Mouse (Mus musculus) cerebellum, postnatal 4 days (tissue): ENCODE results near the gene Tmcc2.
"Not testable (repeated sequence)": the region's sequence is repeated elsewhere in the genome, so short reads cannot be mapped to it uniquely, and the experiment has no call there.

ENCODE experiments used
- DNase-seq, 2 experiments: peaks; one replicate each; pipeline ENCODE4 v3.0.0; 2022; ENCODE audit warnings: low spot score in 2 of 2, mixed read lengths in 1 of 2

Tmcc2 gene

DNA sequence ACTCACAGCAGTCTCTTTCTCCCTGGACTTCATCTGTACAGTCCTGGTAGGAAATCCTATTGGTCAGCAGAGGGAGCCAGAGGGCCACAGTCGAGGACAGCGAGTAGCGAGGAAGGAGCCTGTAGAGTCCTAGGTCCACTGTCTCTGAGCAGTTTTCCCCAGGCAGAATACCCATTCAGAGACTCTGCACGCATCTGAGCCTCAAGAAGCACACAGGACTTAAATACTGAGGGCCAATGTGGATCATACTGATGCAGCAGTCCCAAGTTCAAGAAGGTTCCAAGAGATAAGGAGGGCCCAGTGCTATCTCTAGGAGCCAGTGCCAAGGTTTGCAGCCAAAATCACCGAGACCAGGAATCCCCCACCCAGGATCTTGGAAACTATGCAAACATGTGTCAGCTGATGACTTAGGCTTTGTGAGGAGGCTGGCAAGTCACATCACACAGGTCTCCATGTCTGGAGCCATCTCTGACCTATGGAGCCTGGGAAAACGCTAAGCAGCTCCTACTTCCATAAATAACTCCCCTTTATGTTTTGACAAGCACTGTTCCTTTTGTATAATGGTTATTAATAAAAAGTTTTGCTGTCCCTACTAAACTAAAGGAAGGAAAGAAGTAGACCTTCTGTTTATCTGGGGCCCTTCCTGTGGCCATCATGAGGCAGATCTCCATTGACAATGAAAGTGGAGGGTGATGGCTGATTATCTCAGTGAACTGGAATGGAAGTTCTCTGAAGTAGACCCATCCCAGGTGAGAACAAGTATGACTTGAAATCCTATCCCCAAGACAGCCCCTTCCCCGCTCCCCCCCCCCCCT lies 23.2 kb downstream of the Tmcc2 start:
- DNase-seq: peak; percentile 62 to 85

DNA sequence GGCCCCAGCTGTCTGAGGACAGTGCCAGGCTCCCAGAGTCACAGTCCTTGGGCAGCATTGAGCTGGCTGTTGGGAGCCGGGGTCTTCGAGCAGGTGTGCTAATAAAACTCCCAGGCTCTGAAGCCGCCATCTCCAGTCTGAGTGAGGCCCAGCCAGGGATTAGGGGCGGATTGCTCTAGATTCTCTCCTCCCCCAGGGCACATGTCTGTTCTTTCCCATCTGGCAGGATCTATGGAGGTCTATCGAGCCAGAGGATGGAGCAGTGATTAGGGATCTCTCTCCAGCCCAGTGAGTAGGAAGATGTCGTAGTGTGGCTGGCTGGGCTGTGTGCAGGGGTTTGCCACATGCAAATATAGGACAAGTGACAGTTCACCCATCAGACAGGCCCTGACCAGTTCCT lies 24.1 kb downstream of the Tmcc2 start:
- DNase-seq: no peak

DNA sequence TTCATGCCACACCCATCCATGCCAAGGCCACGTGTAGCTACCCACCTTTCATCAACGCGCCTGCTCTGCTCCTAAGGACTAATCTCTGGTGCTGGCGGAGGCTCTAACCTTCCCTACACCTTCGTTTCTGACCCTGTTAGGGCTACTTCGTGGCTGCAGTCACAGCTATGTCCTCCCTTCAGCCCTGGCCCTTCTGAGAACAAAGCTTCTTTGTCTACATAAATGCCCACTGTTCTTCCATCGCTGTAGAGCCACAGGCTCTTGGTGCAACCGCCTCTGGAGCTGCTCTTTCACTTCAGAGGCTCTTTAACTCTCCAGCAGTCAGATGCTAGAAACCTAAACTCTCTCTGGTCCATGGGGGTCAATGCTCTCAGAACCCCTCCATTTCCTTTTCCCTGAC lies 24.8 kb downstream of the Tmcc2 start:
- DNase-seq: no peak

DNA sequence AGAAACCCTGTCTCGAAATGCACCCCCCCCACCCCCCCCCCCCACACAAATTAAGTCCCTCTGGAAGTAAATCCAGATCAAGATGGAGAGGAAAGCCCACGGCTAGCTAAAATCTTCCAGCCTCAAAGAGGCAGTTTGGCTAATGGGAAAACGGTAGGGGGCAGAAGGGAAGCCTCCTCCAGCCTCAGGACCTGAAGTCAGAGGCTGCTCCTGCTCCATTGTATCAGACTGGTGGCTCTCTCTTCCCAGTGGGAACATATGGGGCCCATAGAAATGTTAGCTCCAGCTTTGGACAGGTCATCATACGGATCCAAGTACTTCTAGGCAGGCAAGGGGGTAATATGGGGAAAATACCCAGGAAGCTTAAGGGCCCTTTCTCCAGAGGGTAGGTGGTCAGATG lies 25.4 kb downstream of the Tmcc2 start:
- no peak for DNase-seq

DNA sequence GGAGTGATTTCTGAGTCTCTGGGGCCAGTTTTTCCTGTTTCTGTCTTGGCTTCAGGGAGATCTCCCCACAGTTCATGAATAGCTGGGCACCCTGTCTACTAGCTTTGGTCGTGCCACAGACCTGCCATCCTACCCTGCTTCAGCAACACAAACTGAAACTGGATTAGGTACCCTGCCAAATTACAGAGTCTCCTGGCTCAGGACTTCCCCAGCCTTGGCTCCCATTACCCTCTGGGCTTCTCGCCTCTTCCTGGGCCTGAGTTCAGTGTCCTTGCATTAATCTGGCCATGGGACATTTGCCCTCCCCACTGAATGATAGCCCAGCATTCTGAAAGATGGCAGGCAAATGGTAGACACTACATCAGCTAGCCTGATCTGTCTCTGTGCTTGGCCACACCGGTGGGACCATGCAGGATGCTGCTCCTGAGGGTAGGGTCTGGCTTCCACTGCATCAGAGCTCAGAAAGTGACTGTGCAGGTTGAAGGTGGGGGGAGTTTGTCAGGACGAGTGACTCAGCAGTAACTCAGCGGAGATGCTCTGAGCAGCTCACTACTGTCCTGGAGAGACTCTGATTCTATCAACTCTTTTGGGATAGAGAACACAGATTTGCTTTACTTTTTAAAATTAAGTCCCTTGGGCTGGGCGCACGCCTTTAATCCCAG lies 26.1 kb downstream of the Tmcc2 start:
- DNase-seq: no peak

DNA sequence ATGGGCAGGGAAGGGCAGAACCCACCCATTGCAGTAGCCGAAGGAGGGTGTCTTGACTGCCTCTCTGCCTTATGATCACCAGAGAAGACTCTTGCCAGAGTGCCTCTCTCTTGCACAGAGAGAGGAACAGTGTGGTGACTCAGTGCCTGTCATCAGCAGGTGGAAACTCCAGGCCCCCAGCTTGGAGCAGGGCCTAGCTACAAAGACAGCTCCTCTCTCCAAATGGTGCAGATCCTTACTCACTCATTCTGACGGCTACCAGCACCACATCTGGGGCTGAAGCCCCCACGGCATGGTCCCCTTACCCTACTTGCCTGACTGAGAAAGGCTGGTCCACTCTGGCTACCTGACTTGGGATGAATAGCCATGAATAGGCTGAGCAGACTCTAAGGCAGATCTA lies 26.7 kb downstream of the Tmcc2 start:
- DNase-seq: no peak

DNA sequence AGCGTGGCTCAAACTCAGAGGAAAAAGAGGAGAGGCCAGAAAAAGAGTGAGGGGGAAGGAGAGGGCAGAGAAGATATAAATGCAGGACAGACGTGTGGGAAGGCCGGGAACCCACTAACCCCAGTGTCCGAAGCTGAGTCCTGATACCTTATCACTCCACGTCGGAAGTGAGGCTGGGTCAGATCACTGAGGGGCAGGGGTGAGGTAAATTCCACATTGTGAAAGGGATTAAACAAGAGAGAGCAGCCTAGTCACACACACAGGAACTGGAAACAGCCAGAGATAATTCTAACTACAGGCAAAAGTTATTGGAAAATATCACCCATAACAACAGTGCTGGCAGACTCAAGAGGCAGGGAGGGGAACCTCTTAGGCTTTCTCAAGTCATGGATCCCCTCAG lies 29.1 kb downstream of the Tmcc2 start:
- no peak for DNase-seq

DNA sequence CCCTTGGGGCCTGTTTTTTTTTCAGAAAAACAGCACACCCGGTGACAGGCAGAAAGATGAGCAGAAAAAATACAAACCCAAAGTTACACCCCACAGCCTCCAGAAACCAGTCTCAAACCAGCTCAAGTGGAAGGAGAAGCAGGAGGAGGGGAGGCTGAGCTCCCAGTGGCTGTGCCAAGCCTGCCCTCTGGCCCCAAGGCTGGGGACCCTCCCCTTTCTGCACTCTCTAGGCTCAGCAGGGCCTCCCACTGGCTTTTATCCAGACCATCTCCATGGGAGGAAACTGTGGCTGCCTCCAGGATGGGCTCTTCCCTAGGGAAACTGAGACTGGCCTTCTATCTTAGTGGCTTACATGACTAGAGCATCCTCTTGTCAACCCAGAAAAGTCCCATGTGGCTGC lies 34.2 kb downstream of the Tmcc2 start:
- no peak for DNase-seq

DNA sequence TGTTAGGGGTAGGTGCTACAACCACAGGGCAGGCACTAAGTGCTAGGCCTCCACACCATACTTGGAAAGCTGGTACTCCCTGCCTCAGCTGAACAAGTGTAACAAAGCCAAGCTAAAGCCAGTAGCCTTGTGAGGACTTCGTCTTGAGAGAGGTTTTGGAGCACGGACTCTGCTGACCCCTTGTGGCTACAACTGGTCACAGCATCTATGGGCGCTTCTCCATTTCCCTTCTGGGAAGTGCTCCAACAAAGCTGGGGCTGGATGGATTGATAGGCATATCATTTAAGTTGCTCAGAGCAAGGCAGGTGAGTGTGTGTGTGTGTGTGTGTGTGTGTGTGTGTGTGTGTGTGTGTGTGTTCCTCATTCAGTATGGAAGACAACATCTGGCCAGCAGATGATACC lies 35.2 kb downstream of the Tmcc2 start:
- peak; percentile 81 to 92 for DNase-seq

DNA sequence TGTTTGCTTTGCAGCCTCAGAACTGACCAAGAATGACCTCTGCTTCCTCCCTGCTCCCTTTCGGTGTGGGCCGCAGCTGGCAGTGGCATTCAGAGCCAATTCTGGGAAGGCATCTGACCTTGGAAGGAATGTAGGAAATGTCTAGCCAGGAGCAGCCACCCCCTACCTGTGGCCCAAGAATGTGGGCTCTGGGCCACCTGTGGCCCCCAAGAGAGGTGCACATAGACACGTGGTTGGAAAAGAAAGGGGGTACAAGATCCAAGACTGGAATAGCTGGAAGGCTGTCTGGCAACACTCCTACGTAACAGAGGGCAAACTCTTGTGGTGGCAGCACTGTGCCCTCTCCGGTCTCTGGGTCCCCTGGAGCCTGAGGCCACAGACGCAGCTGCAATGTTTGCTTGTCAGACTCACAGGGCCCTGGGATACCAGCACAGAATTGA lies 35.9 kb downstream of the Tmcc2 start:
- no peak for DNase-seq

DNA sequence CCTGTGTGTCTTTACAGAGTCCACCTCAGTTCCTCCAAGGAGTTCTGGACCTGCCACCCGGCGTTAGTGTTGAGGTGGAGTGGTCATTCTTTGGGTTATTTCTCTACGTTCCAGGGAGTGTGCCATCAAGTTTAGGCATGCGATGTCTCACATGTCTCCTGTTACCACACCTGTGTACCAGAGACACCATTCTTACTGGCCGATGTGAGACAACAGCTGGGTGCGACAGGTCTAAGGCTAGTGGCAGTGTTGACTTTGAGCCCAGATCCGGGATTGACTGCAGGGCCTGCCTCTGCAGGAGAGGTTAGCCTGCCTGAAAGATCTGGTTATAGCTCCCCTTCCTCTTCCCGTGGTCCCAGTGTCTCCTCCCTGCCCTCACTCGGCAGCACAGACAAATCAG lies 36.8 kb downstream of the Tmcc2 start:
- DNase-seq: no peak

DNA sequence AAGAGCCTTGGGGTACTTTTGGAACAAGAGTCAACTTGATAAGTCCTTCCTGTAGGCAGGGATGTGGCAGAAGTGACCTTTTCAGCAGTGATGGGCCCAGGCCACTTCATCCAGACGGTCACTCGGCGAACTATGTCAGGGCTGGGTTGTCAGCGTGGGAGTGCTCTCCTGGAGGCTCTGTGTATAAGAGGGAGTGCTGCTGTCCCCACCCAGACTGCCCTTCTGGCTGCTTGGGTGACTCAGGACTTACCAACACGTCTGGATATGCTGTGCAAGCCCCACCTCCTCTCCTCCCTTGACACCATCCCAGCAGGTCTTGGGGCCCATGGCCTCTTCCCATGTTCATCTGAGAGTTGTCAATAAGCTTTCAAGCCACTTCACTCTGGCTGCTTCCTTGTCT lies 37.7 kb downstream of the Tmcc2 start:
- DNase-seq: no peak

DNA sequence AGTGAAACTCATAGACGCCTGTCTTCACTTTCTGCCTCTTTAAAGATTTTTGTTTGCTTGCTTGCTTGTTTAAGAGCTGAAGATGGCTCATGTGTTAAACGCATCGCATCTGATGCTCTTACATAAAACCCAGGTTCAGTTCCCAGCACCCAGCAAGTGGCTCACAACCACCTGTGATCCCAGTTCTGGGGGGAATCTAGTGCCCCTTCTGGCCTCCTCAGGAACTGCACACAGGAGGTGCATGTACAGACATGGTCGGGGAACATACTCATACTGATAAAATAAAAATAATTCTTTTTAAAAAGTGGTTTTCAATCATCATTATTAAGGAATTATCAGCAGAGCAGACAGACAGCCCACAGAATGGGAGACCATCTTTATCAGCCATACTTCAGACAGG lies 40.0 kb downstream of the Tmcc2 start:
- DNase-seq: no peak

DNA sequence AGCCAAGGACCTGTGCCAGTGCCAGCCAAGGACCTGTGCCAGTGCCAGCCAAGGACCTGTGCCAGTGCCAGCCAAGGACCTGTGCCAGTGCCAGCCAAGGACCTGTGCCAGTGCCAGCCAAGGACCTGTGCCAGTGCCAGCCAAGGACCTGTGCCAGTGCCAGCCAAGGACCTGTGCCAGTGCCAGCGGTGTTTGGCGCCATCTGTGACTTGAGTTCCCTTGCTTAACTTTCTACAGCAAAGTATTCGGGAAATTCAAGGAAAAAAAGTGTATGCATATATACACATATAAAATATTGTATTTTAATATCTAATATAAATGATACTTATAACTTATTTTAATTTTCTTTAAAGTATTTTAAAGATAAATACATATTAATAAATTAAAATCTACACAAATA lies 41.5 kb downstream of the Tmcc2 start:
- not testable (repeated sequence) for DNase-seq

DNA sequence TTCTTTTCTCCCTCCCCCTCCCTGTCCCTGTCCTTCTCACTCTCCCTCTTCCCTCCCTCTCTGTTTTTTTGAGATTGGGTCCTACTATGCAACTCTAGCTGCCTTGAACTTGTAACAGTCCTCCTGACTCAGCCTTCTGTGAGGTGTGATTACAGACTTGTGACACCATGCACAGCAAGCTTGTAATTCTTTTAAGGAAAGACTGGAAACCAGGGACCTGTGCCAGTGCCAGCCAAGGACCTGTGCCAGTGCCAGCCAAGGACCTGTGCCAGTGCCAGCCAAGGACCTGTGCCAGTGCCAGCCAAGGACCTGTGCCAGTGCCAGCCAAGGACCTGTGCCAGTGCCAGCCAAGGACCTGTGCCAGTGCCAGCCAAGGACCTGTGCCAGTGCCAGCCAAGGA lies 42.0 kb downstream of the Tmcc2 start:
- not testable (repeated sequence) for DNase-seq

DNA sequence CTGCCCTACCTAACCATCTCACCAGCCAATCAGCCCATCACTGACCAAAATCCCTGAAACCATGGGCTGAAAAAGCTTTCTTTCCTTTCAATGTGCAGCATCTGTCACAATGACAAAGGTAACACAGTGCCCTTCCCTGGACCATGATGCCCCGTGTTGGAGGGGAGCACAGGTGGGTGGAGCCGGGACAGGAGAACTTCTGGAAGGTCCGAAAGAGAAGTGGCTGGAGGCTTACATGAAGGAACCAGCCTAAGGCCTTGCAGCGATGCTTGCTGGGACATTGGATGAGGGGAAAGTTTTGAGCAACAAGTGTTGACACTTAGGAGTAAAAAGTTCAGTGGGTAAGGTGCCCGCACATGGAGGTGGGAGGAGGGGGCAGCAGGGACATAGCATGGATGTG lies 42.7 kb downstream of the Tmcc2 start:
- DNase-seq: no peak

DNA sequence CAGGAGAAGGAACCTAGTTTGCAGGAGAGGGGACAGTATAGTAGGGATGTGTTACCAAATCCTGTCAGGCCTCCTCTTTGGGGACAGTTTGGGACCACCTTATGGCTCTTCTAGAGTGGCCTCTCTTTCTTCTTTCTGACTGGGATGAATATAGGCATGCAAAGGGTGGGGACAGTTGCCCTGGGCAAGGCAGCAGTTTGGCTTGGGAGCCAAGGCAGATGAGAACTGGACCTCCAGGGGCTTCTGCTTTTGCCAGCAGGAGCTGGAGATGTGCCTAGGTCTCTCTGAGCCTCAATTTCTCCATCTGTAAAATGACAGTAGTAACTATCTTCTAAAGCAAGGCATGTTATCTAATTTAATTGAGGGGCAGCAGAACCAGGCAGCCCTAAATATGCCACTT lies 44.1 kb downstream of the Tmcc2 start:
- DNase-seq: no peak

DNA sequence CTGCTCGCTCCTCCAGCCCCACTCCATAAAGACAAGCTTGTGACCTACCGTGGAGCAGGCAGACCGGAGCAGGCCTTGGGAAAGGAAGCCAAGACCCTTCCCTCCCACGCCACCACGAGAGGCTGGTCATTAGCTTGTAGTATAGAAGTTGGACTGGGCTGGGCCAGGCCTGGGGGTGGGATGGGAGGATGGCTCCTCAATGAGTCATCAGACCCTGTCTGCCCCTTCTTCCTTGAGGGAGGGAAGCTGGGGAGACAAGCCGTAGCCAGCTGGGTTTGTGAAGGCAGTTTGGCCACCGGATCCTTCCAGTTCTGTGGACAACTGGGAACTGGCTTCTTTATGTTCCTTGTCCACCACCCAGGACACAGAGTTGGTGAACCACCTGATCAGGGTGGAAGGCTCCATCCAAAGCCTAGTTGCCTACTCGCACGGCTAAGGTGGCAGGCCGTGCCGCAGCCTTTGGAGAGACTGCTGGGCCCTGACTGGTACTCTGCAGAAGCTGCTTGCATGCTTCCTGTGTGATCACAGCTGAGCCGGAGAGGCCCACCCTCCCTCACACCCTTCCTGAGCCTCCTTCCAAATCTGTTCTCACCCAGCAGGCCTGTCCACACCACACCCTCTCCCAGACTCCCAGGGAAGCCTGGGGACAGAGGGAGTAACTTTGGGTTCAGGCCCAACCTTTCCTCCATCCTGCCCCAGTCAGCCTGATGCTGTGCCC lies 44.8 kb downstream of the Tmcc2 start:
- no peak for DNase-seq

DNA sequence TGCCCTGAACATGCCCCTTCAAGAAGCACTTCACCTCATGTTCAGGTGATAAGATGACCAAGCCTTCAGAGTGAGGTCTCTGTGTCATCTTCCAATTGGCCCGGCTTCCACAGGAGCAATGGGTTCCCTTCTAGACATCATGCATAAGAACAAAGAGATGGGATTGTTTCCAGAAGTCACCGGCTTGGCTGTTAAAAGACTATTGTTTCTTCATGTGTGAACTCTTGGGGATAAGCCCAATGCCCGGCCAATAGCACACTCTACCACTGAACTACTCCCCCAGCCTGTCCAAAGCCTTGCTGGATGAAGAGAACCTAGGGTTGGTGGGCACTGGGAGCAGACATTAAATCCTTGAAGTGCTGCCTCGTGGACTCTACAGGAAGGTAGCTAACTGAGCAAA lies 45.6 kb downstream of the Tmcc2 start:
- no peak for DNase-seq

DNA sequence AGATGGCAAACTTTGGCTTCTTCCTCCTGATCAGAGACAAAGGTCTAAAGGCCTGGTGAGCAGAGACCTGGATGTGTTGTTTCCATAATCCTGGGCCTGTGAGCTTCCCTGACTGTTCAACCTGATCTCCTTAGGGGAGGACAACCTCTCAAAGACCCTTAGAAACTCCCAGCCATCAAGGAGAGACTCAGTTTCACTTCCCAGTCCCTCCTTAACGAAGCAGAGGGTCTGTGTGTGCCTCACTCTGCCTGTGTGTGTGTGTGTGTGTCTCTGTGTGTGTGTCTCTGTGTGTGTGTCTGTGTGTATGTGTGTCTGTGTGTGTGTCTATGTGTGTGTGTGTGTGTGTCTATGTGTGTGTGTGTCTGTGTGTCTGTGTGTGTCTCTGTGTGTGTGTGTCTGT lies 47.4 kb downstream of the Tmcc2 start:
- no peak for DNase-seq

DNA sequence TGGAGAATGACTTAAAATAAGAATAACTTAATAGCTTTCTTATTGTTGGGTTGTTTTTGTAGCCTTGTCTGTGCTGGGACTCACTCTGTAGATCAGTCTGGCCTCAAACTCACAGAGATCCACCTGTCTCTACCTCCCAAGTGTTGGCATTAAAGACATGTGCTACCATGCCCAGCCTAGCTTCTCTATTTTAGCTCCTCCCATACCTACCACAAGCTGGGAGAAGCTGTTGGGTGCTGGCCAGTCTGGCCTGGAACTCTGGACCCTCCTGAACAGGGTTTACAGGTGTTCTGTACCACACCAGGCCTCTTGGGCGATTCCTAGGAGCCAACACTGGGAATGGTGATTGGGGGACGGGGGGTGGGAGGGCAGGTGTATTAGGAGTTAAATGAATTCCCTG lies 47.9 kb downstream of the Tmcc2 start:
- no peak for DNase-seq

DNA sequence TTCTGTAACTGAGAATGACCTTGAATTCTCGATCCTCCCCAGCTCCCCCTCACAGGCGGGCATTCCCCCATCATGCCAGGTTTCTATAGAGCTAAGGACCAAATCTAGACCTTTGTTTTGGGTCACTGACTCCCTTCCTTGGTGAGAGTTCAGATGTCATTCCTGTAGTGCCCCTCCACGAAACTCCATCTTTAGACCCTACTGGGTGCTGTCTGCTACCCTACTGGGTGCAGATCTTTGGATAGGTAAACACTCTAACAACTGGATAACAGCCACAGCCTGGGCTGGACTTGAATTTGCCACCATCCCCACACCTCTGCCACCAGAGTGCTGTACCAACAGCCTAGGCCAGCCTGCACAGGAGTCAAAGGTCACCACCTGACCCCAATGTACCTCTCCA lies 48.6 kb downstream of the Tmcc2 start:
- no peak for DNase-seq
